Mouse (Mus musculus): ENCODE data around the gene Timd2.

DNA sequence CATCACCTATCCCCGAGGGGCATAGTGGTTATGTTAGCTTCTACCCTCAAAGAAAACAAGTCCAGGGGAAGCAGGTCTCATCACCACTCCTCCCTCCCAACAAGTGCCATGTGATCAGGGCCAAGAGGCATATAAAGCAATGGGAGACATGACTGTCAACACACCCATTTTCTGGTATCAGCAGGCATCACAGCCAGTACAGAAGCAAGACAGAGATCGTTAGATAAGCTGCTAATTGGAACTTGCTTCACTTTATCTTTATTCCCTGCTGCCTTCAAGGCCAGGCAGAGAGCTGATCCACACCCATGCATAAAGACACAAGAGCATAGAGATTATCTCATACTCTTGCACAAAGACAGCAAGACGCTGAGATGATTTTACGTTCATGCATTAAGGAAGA is 43.6 kb downstream of the Timd2 start:
- no peak for TF ChIP-seq TAL1 (IDR thresholded peaks at IDR 0.05; ENCODE audit: low read length)
- no peak for TF ChIP-seq GATA1 (IDR thresholded peaks at IDR 0.05; ENCODE audit: low read length)

All from erythroblast, embryonic 14.5 days (primary cell).